Mouse (Mus musculus): ENCODE measurements at regions not wholly inside any gene's neighbourhood (a gene's known extent, or its start where the extent isn't known, plus 50 kb on each side); places are given as distances from the start of the nearest gene placed in this dataset.

GRCm38 (mm10) chr10:37589889-37590288 lies 451.2 kb upstream of the Marcks start:
- DNase-seq = no peak

DNA sequence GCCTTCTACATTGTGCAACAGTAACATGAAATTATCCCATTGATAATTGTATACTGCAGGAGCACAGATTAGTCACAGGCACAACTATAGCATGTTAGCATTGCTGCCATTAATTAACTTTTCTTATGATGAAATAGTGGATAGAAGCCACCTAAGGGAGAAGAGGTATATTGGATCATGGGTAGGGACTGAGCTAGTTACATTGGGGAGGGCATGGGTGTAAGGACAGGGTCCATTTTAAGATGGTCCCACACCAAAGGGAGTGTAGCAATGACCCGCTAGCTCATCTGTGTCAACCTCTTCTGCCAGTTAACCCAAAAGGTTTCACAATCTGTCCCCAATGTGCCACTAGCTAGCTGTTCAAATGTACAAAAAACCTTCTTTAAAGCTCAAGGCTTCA lies 450.3 kb upstream of the Marcks start:
- DNase-seq = no peak

- no peak for DNase-seq
Observed at GRCm38 (mm10) chr10:37571171-37571570, 432.5 kb upstream of the Marcks start.

GRCm38 (mm10) chr10:37561705-37562104 lies 423.0 kb upstream of the Marcks start:
- DNase-seq = no peak

GRCm38 (mm10) chr10:37549446-37549845 lies 410.7 kb upstream of the Marcks start:
- no peak for DNase-seq

GRCm38 (mm10) chr10:37540703-37541102 lies 402.0 kb upstream of the Marcks start:
- no peak for DNase-seq

GRCm38 (mm10) chr10:37505966-37506615 lies 367.4 kb upstream of the Marcks start:
- no peak for DNase-seq

GRCm38 (mm10) chr10:37504468-37504867 lies 365.7 kb upstream of the Marcks start:
- no peak for DNase-seq

DNA sequence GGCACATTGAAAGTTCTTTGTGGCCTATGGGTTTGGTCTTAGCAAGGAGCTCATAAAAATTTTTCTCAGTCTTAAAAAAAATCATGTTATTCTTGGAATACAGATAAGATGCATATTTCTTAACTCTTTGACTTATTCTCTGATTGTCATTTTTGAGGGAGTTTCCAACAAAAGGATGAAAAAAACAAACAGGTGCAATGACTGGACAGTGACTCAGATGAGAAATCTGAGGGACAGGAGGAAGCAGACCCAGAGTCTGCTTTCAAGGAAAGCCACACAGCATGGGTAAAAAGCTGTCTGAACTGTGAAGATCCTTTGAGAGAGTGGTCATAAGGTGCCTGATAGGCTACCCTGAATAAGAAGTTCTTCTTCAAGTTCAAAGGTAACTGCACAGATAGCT lies 363.8 kb upstream of the Marcks start:
- no peak for DNase-seq

DNA sequence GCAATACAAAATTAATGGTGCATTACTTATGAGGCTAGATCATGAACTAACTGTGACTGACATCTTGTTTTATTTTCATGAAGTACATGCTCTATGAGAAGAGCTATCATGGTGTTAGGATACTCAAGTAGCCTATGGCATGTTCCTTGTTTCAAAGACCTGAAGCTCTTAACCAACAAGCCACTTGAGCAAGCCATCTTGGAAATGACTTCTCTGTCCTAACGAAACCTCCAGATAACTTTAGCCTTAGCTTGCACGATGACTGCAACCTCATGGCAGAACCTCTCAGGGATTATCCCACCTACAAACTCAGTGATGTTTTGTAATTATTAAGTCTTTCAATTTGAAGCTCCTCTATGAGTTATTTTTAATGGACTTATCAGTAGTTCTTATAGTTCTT lies 362.3 kb upstream of the Marcks start:
- DNase-seq = no peak

DNA sequence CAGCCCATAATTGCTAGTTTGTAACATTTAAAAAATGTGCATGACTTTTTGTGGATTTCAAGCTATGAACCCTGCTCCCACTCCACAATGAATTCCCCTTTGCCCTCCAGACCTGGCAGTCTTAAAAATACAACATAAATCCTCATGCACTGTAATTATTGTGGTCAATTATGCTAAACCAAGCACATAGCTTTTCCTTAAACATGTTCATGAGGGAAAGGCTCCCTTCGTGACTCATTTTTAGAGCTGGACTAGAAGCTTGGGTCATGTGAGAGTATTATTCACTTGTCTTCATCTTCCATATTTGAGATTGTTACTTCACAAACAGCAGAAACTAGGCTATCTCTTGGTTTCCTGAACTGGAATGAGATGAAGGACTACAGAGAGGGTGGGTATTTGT lies 356.7 kb upstream of the Marcks start:
- no peak for DNase-seq

DNA sequence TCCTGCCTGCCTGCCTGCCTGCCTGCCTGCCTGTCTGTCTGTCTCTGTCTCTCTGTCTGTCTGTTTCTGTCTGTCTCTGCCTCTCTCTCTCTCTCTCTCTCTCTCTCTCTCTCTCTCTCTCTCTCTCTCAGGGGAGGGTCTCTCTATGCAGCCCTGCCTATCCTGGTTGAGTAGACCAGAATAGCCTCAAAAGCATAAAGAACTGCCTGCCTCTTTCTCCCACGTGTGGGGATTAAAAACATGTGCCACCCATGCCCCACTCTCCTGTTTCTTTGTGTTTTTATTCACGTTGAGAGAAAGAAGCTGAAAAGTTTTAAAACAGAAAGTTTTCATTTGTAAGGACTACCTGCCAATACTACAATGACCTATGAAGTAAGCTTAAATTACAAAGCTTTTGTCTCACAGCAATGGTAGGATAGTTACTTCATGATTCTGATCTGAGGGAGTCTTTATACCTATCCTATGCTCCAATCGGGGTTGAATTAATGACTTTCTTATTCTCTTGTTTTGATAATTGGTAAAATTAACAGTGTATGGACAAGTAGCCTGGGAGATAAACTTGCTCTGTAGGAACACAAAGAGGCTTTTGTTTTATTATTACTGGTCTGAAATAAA lies 355.9 kb upstream of the Marcks start:
- DNase-seq = no peak

DNA sequence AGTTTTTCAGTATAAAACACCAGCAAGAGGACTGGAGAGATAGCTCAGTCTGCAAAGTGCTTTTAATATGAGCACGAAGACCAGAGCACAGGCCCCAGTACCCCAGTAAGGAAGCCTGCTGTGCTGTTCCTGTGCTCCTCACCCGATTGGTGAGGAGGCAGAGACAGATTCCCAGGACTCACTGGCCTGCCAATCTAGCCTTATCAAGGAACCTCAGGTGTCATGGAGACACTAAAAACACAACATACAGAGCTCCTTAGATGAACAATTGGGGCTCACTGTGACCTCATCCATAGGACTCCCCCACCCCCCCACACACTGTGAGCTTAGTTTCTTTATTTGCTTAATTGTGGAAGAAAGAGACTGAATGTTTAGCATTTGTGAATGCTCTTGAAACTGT lies 355.4 kb upstream of the Marcks start:
- no peak for DNase-seq

GRCm38 (mm10) chr10:37484311-37485023 lies 345.7 kb upstream of the Marcks start:
- no peak for DNase-seq

DNA sequence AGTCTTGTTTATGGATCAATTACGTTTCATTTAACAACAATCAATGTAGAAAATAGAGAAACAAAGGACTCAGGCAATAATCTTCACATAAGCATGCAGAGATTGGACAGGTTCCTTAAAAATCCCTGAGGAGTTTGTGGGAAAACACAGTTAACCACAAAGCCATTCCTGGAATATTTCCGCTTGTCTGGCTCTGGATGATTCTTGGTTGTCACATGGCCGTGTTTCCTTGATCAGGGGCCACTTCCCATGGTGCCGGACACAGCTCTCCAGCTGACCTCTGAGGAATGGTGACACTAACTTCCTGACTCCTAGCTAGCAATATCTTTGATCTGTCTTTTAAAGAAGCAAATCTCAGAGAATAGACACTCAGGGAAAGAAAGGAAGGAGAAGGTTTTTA lies 344.8 kb upstream of the Marcks start:
- DNase-seq = peak; percentile 41

DNA sequence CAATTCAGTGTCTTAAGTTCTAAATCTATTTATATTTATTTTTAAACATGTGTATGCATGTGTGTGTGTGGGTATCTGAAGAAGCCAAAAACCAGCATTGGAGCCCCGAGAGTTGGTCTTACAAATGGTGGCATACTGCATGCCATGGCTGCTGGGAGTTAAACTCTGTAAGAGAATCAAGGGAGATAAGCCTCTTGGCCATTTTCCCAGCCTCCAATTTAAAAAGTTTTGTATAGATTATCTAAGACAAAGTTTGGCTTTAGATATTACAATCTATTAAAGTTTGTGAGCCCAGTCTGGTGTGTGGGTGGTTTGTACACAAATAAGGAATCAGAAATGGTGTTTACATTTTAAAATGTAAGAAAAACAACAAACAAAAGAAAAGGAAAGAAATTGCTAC lies 343.2 kb upstream of the Marcks start:
- DNase-seq = no peak

DNA sequence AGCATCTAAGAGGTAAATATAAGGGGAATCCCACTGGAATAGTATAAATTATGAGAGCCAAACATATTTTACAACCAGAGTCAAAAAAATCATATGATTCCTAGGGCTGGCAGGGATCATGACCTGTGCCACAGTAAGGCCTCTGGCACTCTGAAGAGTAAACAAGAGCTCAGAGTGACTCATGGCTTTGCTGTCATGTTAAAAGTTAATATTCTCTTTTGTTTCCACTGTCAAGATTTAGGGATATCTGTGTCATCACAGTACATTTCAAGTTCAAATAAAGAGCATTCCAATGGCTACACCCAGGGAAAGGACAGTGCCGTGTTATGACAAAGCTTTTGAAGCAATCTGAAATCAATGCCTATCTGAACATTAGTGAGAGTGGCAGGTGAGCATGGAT lies 341.6 kb upstream of the Marcks start:
- DNase-seq = no peak

- DNase-seq = no peak
Observed at GRCm38 (mm10) chr10:37478108-37478507, 339.4 kb upstream of the Marcks start.

GRCm38 (mm10) chr10:37473086-37473485 lies 334.4 kb upstream of the Marcks start:
- no peak for DNase-seq

- no peak for DNase-seq
Observed at GRCm38 (mm10) chr10:37457384-37457783, 318.7 kb upstream of the Marcks start.

GRCm38 (mm10) chr10:37449894-37450293 lies 311.2 kb upstream of the Marcks start:
- DNase-seq = no peak

- peak; percentile 19 for DNase-seq
Observed at GRCm38 (mm10) chr10:37447333-37448204, 308.8 kb upstream of the Marcks start.

DNA sequence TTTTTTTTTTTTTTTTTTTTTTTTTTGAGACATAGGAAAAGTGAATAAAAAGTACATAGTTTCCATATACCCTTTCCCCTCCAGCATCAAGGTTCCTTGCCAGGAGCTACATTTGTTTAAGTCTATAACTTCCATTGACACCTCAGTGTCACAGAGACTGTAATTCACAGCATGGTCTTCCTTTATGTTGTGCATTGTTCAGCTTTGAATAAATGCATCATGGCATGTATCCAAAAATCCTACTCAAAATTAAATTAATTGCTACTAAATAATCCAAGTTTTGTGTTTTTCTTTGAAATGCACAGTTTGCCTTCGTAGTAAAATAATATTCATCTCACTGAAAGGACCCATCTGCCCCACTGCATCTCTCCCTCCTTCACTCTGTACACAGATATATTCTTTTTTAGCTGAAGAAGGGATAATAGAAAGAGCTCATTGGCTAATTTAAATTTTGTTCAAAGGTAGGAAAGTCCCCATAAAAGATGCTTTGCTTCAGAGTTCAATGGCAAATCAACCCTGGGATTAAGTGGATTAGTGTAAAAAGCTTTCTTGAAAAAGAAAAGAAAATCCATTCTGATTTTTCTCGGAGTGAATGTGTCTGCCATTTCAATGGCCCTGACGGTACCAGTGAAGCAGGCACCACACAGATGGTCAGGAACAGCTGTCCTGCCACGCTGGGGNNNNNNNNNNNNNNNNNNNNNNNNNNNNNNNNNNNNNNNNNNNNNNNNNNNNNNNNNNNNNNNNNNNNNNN lies 301.3 kb upstream of the Marcks start:
- DNase-seq = no peak
